Mouse (Mus musculus): Measurements from ENCODE around the gene Tspyl4.
"Not testable (repeated sequence)": the region's sequence is repeated elsewhere in the genome, so short reads cannot be mapped to it uniquely, and the experiment has no call there.

Gene Tspyl4

DNA sequence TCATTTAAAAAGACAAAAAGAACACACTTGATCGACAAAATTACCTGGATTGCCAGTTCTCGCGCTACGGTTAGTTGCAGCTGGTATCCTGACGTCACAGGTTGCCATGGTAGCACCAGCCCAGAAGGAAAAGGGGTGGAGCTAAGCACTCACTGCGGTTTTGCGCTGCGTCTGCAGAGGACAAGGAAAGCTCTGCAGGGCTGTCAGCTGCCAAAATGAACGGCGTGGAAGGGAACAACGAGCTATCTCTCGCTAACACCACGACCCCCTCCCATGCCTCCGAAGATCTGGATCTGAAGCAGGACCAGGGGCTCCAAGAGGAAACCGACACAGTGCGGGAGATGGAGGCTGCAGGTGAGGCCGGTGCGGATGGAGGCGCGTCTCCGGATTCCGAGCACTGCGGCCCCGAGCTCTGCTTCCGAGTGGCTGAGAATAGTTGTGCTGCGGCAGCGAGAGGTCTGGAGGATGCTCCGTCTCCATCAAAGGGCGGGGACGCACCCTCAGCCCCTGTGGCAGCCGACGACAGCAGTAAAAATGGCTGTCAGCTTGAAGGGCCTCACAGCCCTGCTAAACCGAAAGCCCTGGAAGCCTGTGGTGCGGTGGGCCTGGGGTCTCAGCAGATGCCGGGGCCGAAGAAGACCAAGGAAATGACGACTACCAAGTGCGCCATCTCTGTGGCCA, at the start of gene Tspyl4:
Tspyl4 (plus strand) TSS at position 144 of the 681 bp plus-strand sequence.
- peak; percentile 91 to 95 for DNase-seq (ENCODE audit: low spot score in 2 of 2)

DNA sequence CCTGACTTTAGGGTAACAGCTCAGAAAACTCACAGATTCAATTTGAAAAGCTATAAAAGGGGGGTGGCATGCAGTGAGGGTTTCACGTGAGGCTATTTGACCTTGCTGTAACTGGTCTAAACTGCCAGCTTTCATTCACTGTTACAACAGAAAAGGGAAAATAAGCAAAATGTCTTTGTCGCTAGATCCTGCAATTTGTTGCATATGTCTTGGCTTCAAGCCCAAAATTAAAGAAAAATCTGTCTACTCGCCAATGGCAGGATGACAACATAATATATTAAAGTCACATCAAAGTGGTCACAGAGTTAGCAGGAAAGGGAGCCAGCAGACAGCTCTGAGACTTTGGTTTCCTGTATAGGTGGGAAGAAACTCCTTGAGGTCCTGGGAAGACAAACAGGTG, 49.5 kb upstream of the Tspyl4 start:
- no peak for DNase-seq (ENCODE audit: low spot score in 2 of 2)

DNA sequence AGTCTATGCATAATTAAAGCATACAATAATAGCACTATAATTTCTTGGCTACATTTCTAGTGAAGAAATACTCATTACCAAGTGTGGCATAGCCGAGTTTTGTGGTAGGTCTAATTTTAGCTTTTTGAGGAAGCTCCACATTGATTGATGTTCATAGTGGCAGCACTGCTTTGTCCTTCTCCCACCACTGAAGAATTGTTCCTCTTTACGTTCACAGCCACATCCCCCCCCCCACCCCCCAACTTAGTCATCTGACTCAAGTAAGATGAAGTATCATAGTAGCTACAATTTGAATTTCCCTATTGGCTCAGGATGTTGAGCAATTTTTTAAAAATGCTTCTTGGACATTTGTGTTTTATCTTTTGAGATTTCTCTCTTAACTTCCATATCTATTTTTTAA, 47.6 kb upstream of the Tspyl4 start:
- no peak for DNase-seq (ENCODE audit: low spot score in 2 of 2)

DNA sequence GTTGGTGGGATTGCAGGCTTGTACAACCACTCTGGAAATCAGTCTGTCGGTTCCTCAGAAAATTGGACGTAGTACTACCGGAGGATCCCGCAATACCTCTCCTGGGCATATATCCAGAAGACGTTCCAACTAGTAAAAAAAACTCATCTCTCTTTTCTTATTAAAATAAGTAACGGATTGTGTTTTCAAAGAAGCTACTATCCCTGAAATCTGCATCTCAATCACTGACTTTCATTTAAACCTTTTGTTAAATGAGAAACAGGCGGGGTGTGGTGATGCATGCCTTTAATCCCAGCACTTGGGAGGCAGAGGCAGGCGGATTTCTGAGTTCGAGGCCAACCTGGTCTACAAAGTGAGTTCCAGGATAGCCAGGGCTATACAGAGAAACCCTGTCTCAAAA, 44.4 kb upstream of the Tspyl4 start:
- DNase-seq (ENCODE audit: low spot score in 2 of 2), result not testable (repeated sequence)

DNA sequence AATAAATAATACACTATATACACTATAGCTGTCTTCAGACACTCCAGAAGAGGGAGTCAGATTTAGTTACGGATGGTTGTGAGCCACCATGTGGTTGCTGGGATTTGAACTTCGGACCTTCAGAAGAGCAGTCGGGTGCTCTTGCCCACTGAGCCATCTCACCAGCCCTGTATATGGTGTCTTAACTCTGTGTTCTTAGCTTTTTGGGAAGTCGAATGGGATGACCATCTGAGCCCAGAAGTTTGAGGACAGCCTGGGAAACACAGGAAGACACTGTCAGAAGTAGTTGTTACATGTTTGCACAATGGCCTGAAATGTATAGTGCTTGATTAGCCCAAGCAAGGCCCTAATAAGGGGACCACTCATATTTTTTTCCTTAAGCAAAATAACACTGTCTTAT, 32.1 kb upstream of the Tspyl4 start:
- DNase-seq (ENCODE audit: low spot score in 2 of 2), result no peak

DNA sequence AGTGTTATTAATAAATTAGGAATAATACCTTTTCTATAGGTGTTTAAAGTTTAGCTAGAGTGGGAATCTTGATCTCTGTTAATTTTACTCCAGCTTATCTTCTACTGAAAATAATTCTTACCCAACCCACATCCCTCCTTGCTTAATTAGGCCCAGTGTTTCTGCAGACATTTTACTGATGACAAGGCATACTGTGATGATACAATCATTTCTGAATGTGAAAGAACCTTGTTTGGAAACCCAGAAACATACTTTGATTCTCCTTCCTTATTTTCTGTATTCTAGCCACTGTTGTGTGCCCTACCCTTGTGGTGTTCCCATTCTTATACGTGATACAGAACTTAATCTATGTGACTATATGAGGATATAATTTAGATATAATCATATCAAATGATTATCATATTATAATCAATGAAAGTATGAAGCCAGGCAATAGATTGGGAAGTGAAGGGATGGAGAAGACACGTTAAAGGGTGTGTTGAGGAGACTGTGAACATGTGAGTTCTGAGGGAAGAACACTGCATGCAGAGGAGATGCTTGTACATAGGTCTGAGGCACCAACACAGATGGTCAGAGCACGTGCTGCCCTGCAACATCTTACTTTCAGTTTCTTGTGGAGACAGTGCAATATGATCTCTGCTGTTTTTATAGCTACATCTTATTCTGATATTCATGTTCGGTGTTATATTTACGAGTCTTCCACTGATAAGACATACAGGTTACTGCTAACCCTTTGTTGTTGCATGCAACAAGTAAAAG, 29.8 kb upstream of the Tspyl4 start:
- DNase-seq (ENCODE audit: low spot score in 2 of 2), result no peak

DNA sequence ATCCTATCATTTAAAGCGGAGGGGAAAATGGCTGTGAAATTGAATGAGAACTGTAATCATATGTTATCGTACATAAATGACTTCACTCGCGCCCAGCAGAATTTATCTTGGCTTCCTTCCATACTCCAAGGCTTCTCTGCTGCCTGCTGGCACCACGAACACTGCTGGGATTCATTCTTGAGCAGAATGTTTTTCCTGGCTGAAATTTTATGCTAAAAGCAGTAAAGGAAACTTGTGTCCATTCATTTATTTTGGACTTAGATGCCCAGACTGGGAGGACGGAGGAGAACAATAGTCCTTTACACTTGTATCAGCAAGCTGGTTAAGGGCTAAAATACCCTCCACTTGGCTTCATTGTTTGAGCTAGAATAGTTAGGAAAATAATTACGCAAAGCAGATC, 25.6 kb upstream of the Tspyl4 start:
- DNase-seq (ENCODE audit: low spot score in 2 of 2), result peak; percentile 6 to 38

DNA sequence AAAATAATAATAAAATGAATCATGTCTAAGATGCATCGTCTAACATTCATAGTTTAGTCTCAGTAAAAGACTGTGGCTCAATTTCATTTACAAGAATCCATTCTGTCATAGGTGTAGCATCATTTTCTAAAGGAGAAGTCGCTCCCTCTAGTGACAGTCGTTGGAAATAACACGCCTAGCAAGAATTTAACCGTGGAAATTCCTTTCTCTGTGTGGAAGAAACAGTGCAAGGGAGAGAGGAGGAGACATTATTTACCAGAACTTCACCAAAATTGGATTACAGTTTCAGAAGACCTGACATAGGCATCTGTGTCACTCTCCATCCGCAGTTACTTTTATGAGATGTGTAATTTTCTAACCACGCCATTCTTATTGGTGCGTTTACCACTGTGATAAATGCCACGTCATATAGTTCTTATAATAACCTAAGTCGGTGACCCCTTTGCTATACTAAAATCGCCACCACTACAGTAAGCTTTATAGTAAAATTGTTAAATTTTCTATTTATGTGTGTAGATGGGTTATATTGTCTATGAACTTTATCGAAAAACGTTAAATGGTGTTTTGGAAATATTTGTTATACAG, 16.6 kb upstream of the Tspyl4 start:
- DNase-seq (ENCODE audit: low spot score in 2 of 2), result peak; percentile 52 to 79

DNA sequence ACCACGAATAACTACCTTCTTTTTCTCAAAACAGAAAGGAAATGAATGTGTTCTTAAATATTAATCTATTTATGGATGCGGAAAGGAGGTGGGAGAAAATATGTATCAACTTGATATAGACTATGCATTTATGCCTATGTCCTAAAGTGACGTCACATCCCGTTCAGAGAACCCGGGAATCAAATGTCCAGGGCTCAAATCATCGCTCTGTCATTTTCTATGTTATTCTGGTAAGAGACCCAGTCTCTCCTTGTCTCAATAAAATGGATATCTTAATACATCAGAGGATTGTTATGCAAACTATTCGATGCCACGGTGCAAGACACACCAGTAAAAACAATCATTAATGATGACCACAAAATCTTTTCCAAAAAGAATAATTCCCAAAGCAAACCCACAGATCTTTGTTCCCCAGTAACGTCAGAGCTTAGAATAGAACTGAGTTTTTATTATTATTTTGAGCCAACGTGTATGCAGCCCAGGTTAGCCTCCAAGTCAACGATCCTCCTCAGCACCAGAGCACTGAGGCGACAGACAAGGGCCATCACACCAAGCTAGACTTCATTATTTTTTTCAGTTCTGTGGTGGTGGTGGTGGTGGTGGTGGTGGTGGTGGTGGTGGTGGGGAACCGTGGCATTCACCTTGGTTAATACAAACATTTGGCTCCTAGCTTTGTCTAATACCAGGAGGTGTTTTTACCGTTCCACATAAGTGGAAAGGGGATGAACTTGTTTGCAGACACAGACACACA, 15.9 kb upstream of the Tspyl4 start:
- peak in 1 of 2 experiments; percentile 37 for DNase-seq (ENCODE audit: low spot score in 2 of 2)

DNA sequence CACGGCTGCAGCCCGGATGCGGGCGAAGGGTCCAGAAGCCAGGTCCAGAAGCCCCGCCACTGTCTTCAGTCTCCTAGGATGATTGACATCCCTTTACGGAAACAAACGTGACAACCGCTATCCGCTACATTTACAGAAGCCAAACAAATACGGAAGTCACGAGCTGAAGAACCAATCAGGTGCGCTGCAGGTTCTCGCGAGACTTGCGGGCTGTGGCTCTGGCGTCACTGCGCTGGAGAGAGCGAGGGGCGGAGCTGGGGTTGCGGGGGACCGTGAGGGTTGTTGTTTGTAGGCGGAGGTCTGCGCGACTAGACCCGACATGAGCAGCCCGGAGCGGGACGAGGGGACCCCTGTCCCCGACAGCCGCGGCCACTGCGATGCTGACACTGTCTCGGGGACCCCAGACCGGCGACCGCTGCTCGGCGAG, 15.3 kb upstream of the Tspyl4 start, which contains the start of gene Tspyl1:
Tspyl1 (plus strand) TSS at position 229 of the 427 bp plus-strand sequence.
- DNase-seq (ENCODE audit: low spot score in 2 of 2), result peak; percentile 98

DNA sequence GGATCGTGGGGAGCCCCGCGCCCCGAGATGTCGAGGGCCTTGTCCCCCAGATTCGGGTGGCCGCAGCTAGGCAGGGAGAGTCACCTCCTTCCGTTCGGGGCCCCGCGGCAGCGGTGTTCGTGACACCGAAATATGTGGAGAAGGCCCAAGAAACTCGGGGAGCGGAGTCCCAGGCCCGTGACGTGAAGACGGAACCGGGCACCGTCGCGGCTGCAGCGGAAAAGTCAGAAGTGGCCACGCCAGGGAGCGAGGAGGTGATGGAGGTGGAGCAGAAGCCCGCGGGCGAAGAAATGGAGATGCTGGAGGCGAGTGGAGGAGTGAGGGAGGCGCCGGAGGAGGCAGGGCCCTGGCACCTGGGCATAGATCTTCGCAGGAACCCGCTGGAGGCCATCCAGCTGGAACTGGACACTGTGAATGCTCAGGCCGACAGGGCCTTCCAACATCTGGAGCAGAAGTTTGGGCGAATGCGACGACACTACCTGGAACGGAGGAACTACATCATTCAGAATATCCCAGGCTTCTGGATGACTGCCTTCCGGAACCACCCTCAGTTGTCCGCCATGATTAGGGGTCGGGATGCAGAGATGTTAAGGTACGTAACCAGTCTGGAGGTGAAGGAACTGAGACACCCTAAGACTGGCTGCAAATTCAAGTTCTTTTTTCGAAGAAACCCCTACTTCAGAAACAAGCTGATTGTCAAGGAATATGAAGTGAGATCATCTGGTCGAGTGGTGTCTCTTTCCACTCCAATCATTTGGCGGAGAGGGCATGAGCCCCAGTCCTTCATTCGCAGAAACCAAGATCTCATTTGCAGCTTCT, 14.6 kb upstream of the Tspyl4 start:
- peak in 1 of 2 experiments; percentile 58 for DNase-seq (ENCODE audit: low spot score in 2 of 2)

DNA sequence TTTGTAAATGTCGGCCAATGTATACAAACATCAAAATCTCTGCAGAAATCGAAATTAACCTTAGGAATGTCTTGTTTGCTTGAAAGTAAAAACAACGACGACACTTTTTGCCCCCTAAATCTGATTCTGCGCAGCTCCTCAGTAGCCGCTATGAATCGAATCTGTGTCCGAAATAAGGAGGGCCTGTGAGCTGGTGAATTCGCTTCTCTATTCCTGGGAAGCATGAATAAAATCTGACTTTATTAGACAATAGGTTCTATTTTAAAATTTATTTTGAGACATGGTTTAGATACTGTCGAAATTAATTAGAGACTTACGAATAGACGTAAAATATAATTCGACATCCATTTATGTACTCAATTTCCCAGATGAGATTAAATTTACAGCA, 337 bp upstream of the Tspyl4 start:
- DNase-seq (ENCODE audit: low spot score in 2 of 2), result no peak

DNA sequence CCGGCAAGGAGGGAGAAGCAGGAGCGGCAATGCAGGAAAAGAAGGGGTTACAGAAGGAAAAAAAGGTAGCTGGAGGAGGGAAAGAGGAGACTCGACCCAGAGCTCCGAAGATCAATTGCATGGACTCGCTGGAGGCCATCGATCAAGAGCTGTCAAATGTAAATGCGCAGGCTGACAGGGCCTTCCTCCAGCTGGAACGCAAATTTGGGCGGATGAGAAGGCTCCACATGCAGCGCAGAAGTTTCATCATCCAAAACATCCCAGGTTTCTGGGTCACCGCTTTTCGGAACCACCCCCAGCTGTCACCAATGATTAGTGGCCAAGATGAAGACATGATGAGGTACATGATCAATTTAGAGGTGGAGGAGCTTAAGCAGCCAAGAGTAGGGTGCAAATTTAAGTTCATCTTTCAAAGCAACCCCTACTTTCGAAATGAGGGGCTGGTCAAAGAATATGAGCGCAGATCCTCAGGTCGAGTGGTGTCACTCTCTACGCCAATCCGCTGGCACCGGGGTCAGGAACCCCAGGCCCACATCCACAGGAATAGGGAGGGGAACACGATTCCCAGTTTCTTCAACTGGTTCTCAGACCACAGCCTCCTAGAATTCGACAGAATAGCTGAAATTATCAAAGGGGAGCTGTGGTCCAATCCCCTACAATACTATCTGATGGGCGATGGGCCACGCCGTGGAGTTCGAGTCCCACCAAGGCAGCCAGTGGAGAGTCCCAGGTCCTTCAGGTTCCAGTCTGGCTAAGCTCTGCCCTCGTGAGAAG, 925 bp downstream of the Tspyl4 start:
- peak in 1 of 2 experiments; percentile 40 for DNase-seq (ENCODE audit: low spot score in 2 of 2)

DNA sequence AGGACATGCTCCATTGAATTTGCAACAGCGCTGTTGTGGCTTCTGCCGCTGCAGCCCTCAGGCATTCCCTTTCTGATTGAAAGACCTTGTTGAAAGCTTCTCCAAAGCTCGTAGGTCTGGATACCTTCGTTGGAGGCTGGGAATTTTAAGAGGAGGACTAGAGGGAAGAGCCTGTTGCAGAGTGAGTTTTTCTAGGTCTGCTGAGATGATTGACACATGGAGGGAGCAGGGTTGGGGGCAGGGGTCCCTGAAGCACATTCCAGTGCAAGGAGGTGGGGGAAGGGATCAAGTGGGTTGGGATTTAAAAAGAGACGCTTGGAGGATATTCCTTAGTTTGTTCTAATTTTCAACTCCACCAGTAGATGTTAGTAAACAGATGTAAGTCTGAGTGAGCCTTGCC, 3.1 kb downstream of the Tspyl4 start:
- no peak for DNase-seq (ENCODE audit: low spot score in 2 of 2)

DNA sequence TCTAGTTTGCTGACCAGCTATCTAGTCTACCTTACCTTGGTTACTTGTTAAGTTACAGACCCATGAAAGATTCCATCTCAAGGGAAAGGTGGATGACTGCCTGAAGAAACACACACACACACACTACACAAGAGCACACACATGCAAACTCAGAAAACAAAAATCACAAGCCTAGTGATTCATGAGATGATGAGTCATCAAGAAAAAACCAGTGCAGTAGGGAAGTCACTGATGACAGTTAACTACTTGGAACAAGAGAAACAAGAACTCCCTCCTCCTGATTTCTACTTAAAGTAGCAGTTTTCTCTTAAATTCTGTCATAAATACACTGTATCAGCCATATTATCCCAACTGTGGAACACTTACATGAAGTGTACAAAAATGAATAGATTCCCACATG, 9.8 kb downstream of the Tspyl4 start:
- DNase-seq (ENCODE audit: low spot score in 2 of 2), result no peak

DNA sequence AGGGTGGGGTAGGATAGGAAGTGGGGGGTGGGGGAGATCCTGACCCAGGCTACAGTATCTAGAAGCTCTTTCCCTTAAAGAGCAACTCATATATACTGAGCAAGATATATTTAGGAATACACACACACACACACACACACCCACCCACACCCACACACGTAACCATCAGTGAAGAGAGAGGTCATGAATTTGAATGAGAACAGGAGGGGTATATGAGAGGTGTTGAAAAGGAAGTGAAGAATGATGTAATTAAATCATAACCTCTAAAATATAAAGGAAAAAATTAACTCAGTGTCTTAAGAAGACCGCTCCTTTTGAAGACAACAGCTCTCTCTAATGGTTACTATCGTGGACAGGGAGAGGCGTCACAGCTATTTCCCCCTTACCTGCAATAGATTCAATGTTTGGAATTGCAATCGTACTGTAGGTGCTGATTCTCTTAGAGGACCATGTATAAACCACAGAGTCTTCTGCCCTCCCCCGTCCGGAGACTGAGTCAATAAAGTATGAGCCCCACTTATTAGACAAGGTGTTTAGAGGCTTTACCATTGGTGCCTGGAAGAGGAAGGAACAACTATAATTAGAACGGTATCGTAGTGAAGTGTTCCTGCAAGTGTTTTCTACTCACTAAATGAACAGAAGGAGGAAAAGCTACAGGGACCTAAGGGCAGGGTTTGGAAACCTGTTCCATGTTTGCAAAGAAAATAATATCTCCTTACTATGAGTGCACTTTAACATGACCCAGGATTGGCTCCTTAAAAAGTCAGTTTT, 12.9 kb downstream of the Tspyl4 start:
- DNase-seq (ENCODE audit: low spot score in 2 of 2), result no peak

DNA sequence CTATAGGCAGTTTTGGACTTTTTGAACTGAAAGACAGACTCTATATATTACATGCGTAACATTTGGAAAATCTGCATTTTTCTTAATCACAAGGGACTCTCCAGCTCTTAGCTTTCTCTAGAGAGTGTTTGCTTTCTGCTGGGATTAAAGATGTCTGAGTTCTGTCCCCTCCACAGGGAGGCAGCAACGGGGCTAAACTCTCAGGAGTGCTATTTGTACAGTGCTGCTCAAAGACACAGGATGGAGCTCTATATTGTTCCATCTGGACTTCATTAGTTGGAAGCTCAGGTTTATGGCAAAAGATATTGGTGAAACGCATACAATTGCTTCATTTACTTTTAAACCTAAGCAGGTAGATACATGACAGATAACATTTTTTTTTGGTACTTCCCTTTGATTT, 15.3 kb downstream of the Tspyl4 start:
- no peak for DNase-seq (ENCODE audit: low spot score in 2 of 2)

DNA sequence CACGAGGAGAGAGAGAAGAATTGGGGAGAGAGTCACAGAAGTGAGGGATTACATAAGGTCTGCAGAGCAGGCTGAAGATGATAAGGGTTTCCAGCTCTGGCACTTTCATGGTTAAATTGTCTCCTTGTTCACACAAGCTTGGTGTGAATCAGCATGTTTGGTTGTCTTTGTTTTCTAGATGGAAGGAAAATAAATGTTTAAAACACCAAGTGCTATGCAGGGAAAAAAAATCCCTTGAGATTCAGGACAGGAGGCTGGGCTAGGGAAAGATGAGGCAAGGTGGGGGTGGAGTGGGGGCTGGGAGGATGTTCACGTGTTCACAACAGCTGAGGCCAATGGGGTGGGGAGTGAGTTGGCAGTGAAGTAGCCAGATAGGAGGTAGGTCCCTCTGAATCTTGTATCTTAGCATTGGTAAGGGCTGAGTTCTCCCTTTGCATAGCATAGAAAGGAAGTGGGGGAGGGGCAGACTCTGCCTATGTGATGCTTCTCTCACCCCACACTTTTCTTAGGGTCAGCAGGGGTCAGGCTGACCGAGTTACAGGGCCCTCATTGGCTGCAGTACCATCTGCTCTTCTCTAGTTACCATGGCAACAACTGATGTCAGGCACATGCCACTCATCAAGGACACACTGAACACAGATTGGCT, 19.5 kb downstream of the Tspyl4 start:
- peak; percentile 64 to 82 for DNase-seq (ENCODE audit: low spot score in 2 of 2)

DNA sequence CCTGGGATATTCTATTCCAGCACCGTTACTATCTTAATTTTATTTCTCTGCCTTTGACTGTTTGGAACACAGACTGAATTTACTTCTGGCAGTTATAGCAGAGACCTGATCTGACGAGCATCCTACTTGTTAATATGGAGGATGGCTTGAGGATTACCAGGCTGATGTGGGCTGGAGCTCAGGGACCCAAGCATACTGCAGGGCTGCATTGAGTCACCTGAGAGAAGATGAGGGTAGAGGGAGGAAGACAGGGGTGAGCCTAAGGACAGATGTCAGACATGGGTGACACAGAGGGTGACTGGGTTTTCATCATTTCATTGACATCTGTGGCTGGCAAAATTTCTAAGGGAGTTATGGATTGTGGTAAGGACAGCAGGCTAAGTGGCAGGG, 20.0 kb downstream of the Tspyl4 start:
- DNase-seq (ENCODE audit: low spot score in 2 of 2), result no peak
